Mouse (Mus musculus): ENCODE data around the gene Gm3149.
"Not testable (repeated sequence)": the region's sequence is repeated elsewhere in the genome, so short reads cannot be mapped to it uniquely, and the experiment has no call there.

The Gm3149 gene

GRCm38 (mm10) chr14:4316983-4317382, at the start of gene Gm3149:
Gene Gm3149 (plus strand): TSS chr14:4317283.
- DNase-seq (ENCODE audit: low read depth), result not testable (repeated sequence)

DNA sequence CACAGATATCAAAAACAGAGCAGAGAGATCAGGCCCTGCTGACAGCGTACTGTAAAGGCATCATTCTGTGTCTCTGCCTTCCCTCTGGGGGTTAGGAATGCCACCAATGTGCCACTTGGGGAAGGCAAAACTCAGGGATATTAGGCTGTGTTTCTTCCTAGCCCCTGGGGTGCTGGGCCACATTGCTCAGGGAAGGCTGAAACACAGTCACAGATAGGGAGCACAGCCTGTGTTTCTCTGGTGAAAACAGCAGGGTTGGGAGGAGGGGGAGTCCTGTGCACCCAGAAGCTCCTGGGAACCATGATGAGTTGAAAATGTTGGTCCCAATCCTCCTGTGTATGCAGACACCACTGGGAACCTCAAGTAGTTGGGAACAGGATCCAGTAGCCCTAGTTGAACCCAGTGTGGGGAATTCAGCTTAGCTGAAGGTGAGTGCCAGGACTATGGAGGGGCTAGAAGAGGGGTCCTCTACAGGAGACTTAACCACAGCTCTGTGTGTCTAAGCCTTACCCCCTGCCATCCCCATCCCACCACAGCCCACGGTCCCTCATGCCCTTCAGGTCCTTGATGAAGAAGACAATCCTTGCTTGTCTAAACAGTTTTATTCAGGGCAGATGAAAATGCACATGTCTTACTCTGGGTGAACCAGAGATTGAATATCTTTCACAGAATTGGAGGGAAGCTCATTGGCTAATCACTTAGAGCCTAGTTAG, 47.7 kb upstream of the Gm3149 start:
- not testable (repeated sequence) for DNase-seq (ENCODE audit: low read depth)

DNA sequence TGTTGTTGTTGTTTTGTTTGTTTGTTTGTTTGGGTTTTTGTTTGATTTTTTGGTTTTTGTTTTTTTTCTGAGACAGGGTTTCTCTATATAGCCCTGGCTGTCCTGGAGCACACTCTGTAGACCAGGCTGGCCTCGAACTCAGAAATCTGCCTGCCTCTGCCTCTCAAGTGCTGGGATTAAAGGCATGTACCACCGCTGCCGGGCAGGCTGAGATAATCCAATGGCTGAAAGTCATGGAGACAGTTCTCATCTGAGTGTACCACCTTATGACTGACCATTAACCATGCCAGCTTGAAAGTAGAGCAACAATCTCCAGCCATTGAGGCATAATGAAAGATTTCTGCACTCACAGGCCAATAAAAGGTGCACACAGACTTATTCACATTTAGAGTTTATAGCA, 37.3 kb upstream of the Gm3149 start:
- DNase-seq (ENCODE audit: low read depth), result not testable (repeated sequence)

DNA sequence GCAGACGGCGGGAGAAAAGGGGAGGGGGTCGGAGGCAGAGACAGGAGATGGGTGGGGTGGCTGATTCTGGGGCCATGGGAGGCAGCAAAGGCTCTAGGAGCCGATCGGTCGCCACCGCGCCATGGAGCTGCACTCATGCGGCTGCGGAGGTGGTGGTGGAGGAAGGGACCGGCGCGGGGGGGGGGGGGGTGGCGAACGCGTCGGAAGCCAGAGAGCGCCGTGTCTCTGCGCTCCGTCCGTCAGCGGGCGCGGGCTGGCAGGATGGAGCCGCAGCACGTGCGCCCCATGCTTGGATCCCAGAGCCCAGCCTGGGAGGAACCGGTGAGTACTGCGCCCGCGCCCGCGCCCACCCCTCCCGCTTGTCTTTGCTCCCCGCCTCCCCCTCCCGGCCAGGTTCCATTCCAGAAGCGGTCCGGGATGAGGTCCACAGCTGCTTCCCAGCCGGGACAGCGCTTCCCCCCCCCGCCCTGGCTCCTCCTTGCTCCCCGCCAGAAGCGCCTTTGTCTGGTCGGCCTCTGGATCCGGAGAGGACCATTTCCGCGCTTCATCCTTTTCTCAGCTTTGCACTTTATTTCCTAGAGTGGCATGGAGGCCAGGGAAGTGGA, 17.5 kb downstream of the Gm3149 start, which contains the start of gene 2610042L04Rik:
Gene 2610042L04Rik, plus strand, starts transcription at position 288 of the 605 bp plus-strand sequence.
- peak; percentile 0 for DNase-seq (ENCODE audit: low read depth)

- DNase-seq (ENCODE audit: low read depth), result not testable (repeated sequence)
These were observed 18.4 kb downstream of the Gm3149 start for GRCm38 (mm10) chr14:4335506-4335905.

- not testable (repeated sequence) for DNase-seq (ENCODE audit: low read depth)
These were observed 51.9 kb downstream of the Gm3149 start for GRCm38 (mm10) chr14:4368991-4369390.

- not testable (repeated sequence) for DNase-seq (ENCODE audit: low read depth)
These were observed 52.6 kb downstream of the Gm3149 start for GRCm38 (mm10) chr14:4369691-4370090.

Data from induced T-regulatory cell, adult 2 months (primary cell).